Mouse (Mus musculus) limb, embryonic 14.5 days (tissue): ENCODE measurements around the gene Rsc1a1. TPM values are rescaled to one million over a fixed set of nuclear protein-coding genes. Genes with fewer than 3 reads are reported as not detected.

Experiments
- ATAC-seq: fragments of 200-750 bp; cut with Nextera tagmentation; 2 replicates; pipeline ENCODE4 v1.8.0; 2017; ENCODE audit warnings: low read depth, moderate number of reproducible peaks, moderate TSS enrichment; ENCODE audit not compliant: low FRiP score
- DNase-seq: peaks from one replicate; pipeline ENCODE4 v3.0.0-alpha.2; 2015; ENCODE audit warnings: low spot score
- H3K27ac ChIP-seq: fragments of 300-500 bp; sonication (generic); replicated peaks from 2 replicates; pipeline ENCODE4 v1.5.1; 2014; ENCODE audit warnings: low read depth, mild to moderate bottlenecking, low read length, moderate library complexity, mixed read lengths
- H3K27me3 ChIP-seq: fragments of 300-500 bp; sonication (generic); 2 replicates; pipeline ENCODE4 v1.6.1; 2014; ENCODE audit warnings: low read length, mixed read lengths; ENCODE audit not compliant: control insufficient read depth, insufficient read depth
- H3K36me3 ChIP-seq: fragments of 300-500 bp; sonication (generic); 2 replicates; pipeline ENCODE4 v1.6.1; 2014; ENCODE audit warnings: mild to moderate bottlenecking, low read length, moderate library complexity, mixed read lengths; ENCODE audit not compliant: control insufficient read depth, insufficient read depth
- H3K4me1 ChIP-seq: fragments of 300-500 bp; sonication (generic); 2 replicates; pipeline ENCODE4 v1.6.1; 2014; ENCODE audit warnings: antibody characterized with exemption, low read length, mixed read lengths; ENCODE audit not compliant: control insufficient read depth, insufficient read depth
- H3K4me2 ChIP-seq: fragments of 300-500 bp; sonication (generic); replicated peaks from 2 replicates; pipeline ENCODE4 v1.6.1; 2014; ENCODE audit warnings: low read depth, mild to moderate bottlenecking, low read length, moderate library complexity; ENCODE audit not compliant: severe bottlenecking
- H3K4me3 ChIP-seq: fragments of 300-500 bp; sonication (generic); replicated peaks from 2 replicates; pipeline ENCODE4 v1.5.1; 2014; ENCODE audit warnings: low read length
- H3K9ac ChIP-seq: fragments of 300-500 bp; sonication (generic); 2 replicates; pipeline ENCODE4 v1.6.1; 2014; ENCODE audit warnings: mild to moderate bottlenecking, low read depth, low read length, moderate library complexity; ENCODE audit not compliant: severe bottlenecking
- H3K9me3 ChIP-seq: fragments of 300-500 bp; sonication (generic); 2 replicates; pipeline ENCODE4 v1.6.1; 2016; ENCODE audit warnings: low read length; ENCODE audit not compliant: control insufficient read depth
- POLR2A ChIP-seq: fragments of 200-500 bp; IDR thresholded peaks from 2 replicates; pipeline ENCODE4 v1.8.0; 2012; ENCODE audit warnings: inconsistent platforms, mild to moderate bottlenecking, moderate library complexity, borderline replicate concordance; ENCODE audit not compliant: insufficient read depth, insufficient read length; ENCODE audit errors: extremely low read depth
- WGBS: fragments of 180-500 bp; shearing (Covaris S2); extraction: QIAGEN DNeasy Blood & Tissue Kit; methylation state at CpG from one replicate; pipeline ENCODE4 v1.1.7; 2014; 5-methylcytosine and 5-hydroxymethylcytosine counted together
- polyA plus RNA-seq, 2 experiments: library from polyadenylated mRNA; depleted of rRNA in 1 of 2; stranded (reverse) in 1 of 2; unstranded in 1 of 2; fragments of >200 nt; fragmentation: Nextera tagmentation in 1 of 2; extraction: Ambion mirVana in 1 of 2; gene quantifications; 2 replicates each; pipeline versions ENCODE4 v1.2.1 to v1.2.3; 2012 to 2014

Rsc1a1 gene
- polyA plus RNA-seq, 2 experiments = 1.5 to 9.0 TPM

- Histone ChIP-seq H3K9me3 (no peaks in the 10 kb centered on the region), H3K36me3 (peaks cover 27% of the 10 kb centered on the region), H3K27me3 (no peaks in the 10 kb centered on the region), H3K27ac (no peak overlapping the region), H3K4me3 (no peak overlapping the region), H3K4me1 (0 out of 2 replicates have a peak, but pooled peaks cover 6% of the 10 kb centered on the region), H3K9ac (no peak overlapping the region), H3K4me2 (no peak overlapping the region)
- no peak for ATAC-seq
- TF ChIP-seq POLR2A = no peak
- DNase-seq = no peak
- 89% methylated on average over 6 of the region's 6 CpGs for WGBS
Measured at GRCm38 (mm10) chr4:141651286-141651685, 34.1 kb downstream of the Rsc1a1 start.

- H3K4me2 ChIP-seq = peak overlapping the region; percentile 23
- H3K4me3 ChIP-seq = no peak overlapping the region
- H3K4me1 ChIP-seq = 0 out of 2 replicates have a peak, but pooled peaks cover 6% of the 10 kb centered on the region
- peak overlapping the region; percentile 46; the same call in 1 of the 2 replicates for H3K27ac ChIP-seq
- DNase-seq (peak; percentile 67), ATAC-seq (peak; percentile 26; the same call in 1 of the 2 replicates)
- no peak for TF ChIP-seq POLR2A
- peaks cover 20% of the 10 kb centered on the region for H3K36me3 ChIP-seq
- H3K9ac ChIP-seq = no peak overlapping the region
- H3K27me3 ChIP-seq = no peaks in the 10 kb centered on the region
- H3K9me3 ChIP-seq = no peaks in the 10 kb centered on the region
- 51% methylated on average over 6 of the region's 6 CpGs for WGBS
Measured at GRCm38 (mm10) chr4:141649244-141649643, 36.2 kb downstream of the Rsc1a1 start.

- Histone ChIP-seq H3K4me1 (0 out of 2 replicates have a peak, but pooled peaks cover 6% of the 10 kb centered on the region), H3K9ac (no peak overlapping the region), H3K27me3 (no peaks in the 10 kb centered on the region), H3K4me3 (no peak overlapping the region), H3K27ac (no peak overlapping the region), H3K9me3 (no peaks in the 10 kb centered on the region), H3K4me2 (no peak overlapping the region), H3K36me3 (peaks cover 15% of the 10 kb centered on the region)
- DNase-seq (no peak), ATAC-seq (no peak)
- TF ChIP-seq POLR2A = no peak
- WGBS = 97% methylated on average over 5 of the region's 5 CpGs
Measured at GRCm38 (mm10) chr4:141648262-141648661, 37.1 kb downstream of the Rsc1a1 start.

GRCm38 (mm10) chr4:141647187-141647586 lies 38.2 kb downstream of the Rsc1a1 start:
- no peak for TF ChIP-seq POLR2A
- Histone ChIP-seq H3K27me3 (no peaks in the 10 kb centered on the region), H3K4me1 (0 out of 2 replicates have a peak, but pooled peaks cover 6% of the 10 kb centered on the region), H3K4me3 (no peak overlapping the region), H3K27ac (no peak overlapping the region), H3K9ac (no peak overlapping the region), H3K4me2 (no peak overlapping the region), H3K36me3 (peaks cover 15% of the 10 kb centered on the region), H3K9me3 (no peaks in the 10 kb centered on the region)
- ATAC-seq = no peak
- 68% methylated on average over 3 of the region's 3 CpGs for whole genome bisulfite sequencing
- DNase-seq = no peak

- Histone ChIP-seq H3K4me3 (no peak overlapping the region), H3K4me1 (0 out of 2 replicates have a peak, but pooled peaks cover 6% of the 10 kb centered on the region), H3K9me3 (no peaks in the 10 kb centered on the region), H3K27ac (no peak overlapping the region), H3K27me3 (no peaks in the 10 kb centered on the region), H3K9ac (no peak overlapping the region), H3K36me3 (peaks cover 16% of the 10 kb centered on the region), H3K4me2 (no peak overlapping the region)
- no peak for TF ChIP-seq POLR2A
- DNase-seq = no peak
- ATAC-seq = no peak
- WGBS = 96% methylated on average over 8 of the region's 8 CpGs
Measured at GRCm38 (mm10) chr4:141645988-141646387, 39.4 kb downstream of the Rsc1a1 start.
